Mouse (Mus musculus) olfactory bulb, adult 2 months (tissue): ENCODE measurements around the gene Ube2l3.

Experiments used
- CTCF ChIP-seq: fragments of 200-500 bp; IDR thresholded peaks from 2 replicates; pipeline ENCODE4 v1.5.1; 2012; ENCODE audit warnings: low read depth, mild to moderate bottlenecking, low read length, moderate library complexity; ENCODE audit not compliant: insufficient read depth
- POLR2A ChIP-seq: fragments of 200-500 bp; IDR thresholded peaks from 2 replicates; pipeline ENCODE4 v1.6.1; 2012; ENCODE audit warnings: mild to moderate bottlenecking, low read depth, low read length, moderate library complexity; ENCODE audit not compliant: insufficient read depth

DNA sequence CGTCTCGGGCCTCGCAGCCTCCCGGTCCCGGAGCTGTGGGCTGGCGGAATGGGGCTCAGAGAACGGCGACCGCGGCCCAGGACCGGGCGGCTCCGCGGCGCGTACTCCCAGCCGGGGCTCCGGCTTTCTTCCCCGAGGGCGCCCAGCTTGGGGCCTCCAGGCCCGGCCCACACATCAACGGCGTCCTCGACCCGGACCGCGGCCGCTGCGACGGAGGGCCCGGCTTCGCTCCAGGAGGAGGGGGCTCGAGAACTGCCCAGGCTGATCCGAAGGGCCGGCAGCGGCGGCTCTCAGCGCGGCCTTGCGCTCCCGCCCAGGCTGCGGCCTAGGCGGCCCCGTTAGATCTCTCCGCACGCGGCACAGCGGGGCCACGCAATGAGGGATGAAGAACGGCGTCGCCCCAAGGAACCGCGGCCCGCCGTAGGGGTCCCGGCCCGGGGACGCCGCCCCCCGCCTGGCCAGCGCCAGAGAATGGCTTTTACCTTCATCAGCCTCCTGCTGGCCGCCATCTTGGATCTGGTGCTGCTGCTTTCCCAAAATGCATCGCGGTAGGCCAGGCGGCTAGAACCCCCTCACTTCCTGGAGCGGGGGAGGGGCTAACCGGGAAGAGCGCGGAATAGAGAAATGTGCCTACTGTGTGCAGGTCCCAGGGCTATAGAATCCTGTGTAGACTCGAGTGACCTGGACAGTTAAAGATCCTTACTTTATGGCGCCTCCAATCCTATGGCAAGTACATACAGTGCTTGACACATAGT is 1.3 kb downstream of the Ube2l3 start:
- TF ChIP-seq CTCF = no peak
- peak; percentile 40; the same call in 1 of the 2 replicates for TF ChIP-seq POLR2A
